ENCODE assay signal across 8 mouse cellular contexts in genomic region chr12:34432461-34432860, GRCm38 (mm10).
A peak's percentile ranks its signal among the peaks of the same experiment; 100 is the strongest.
DNase-seq lines count a peak whose midpoint lies in the region; ATAC-seq lines count a peak whose summit lies in the region.

No protein-coding gene starts in this region.

- 0 out of 2 replicates have a peak, but pooled peaks cover 3% of the 10 kb centered on the region for H3K4me1 ChIP-seq in heart, embryonic 10.5 days
- no peaks in the 10 kb centered on the region for H3K4me1 ChIP-seq in hindbrain, embryonic 11.5 days (replicated peaks; ENCODE audit: control insufficient read depth, insufficient read depth, low read length)

- H3K36me3 ChIP-seq in heart, embryonic 10.5 days: peaks cover 3% of the 10 kb centered on the region; the same call in 1 of the 2 replicates
- H3K36me3 ChIP-seq in hindbrain, embryonic 11.5 days (ENCODE audit: control insufficient read depth, insufficient read depth, low read length): no peaks in the 10 kb centered on the region

- 48% methylated on average over 5 of the region's 5 CpGs for WGBS in heart, embryonic 10.5 days
- WGBS in hindbrain, embryonic 11.5 days: 65% methylated on average over 5 of the region's 5 CpGs

- H3K27me3 ChIP-seq in heart, embryonic 10.5 days (ENCODE audit: insufficient read depth, poor library complexity, severe bottlenecking): no peaks in the 10 kb centered on the region
- H3K27me3 ChIP-seq in hindbrain, embryonic 11.5 days (ENCODE audit: control insufficient read depth, insufficient read depth, low read length): no peaks in the 10 kb centered on the region

- no peak overlapping the region for H3K27ac ChIP-seq in heart, embryonic 10.5 days
- no peak overlapping the region for H3K27ac ChIP-seq in hindbrain, embryonic 11.5 days (ENCODE audit: low read depth, low read length)

- no peak for ATAC-seq in hindbrain, embryonic 11.5 days (ENCODE audit: low FRiP score)

- no peaks in the 10 kb centered on the region for H3K9me3 ChIP-seq in heart, embryonic 10.5 days
- H3K9me3 ChIP-seq in hindbrain, embryonic 11.5 days (ENCODE audit: control insufficient read depth, low read length): no peaks in the 10 kb centered on the region

- peak; percentile 26 for DNase-seq in heart, postnatal 4 days
- no peak for DNase-seq in heart, embryonic 10.5 days (ENCODE audit: low spot score)
- DNase-seq in 416B (ENCODE audit: low read depth): peak; percentile 67
- DNase-seq in R1 (ENCODE audit: low read depth, low spot score): peak; percentile 1
- DNase-seq in hindbrain, embryonic 11.5 days (ENCODE audit: low spot score): peak; percentile 38
- DNase-seq in lung, postnatal 25 days (ENCODE audit: low spot score): peak; percentile 23
- DNase-seq in ovary, postnatal 10 days (ENCODE audit: low spot score): no peak
- DNase-seq in gastrocnemius, postnatal 10 days: no peak

- no peak overlapping the region for H3K9ac ChIP-seq in hindbrain, embryonic 11.5 days (ENCODE audit: low read depth, low read length)

- H3K4me3 ChIP-seq in heart, embryonic 10.5 days: no peak overlapping the region
- no peak overlapping the region for H3K4me3 ChIP-seq in hindbrain, embryonic 11.5 days (ENCODE audit: low read depth, low read length)

- no peak overlapping the region for H3K4me2 ChIP-seq in hindbrain, embryonic 11.5 days (replicated peaks; ENCODE audit: low read depth, low read length)

Comparison
In these comparisons a context has a peak if more than half of its experiments do, and no peak if none do; other contexts are left out.
1. DNase-seq: peak in heart, postnatal 4 days (single experiment), 416B (single experiment), R1 (single experiment), hindbrain, embryonic 11.5 days (single experiment) and lung, postnatal 25 days (single experiment); none in heart, embryonic 10.5 days (single experiment), ovary, postnatal 10 days (single experiment) and gastrocnemius, postnatal 10 days (single experiment).